Mouse (Mus musculus) heart, adult 18-20 months (tissue): ENCODE results near the gene Zfp451. TPM values are rescaled to one million over a fixed set of nuclear protein-coding genes. Genes with fewer than 3 reads are reported as not detected.
"Not testable (repeated sequence)": the region's sequence is repeated elsewhere in the genome, so short reads cannot be mapped to it uniquely, and the experiment has no call there.

Source experiments
- DNase-seq, 2 experiments: peaks; one replicate each; pipeline ENCODE4 v3.0.0; 2021 to 2022; ENCODE audit warnings: mixed read lengths in 1 of 2
- long read RNA-seq, 2 experiments: library from polyadenylated mRNA; stranded (forward); transcript quantifications; one replicate each; pipeline ENCODE4 v2.0.0; 2021
- total RNA-seq, 2 experiments: library from RNA; stranded (reverse); gene quantifications; 2 replicates each; pipeline ENCODE4 v1.2.3; 2021

Gene Zfp451
- total RNA-seq, result 10 to 100 TPM; 11.7 to 12.5 TPM
- long read RNA-seq, experiment 1, full-length matches to known transcripts, result 3 of 6 reads
- long read RNA-seq, experiment 1, partial matches to known transcripts, result 1 of 6 reads
- long read RNA-seq, experiment 1, other reads (novel, unspliced or antisense), result 2 of 6 reads
- long read RNA-seq, experiment 2, full-length matches to known transcripts, result 2 of 2 reads
- long read RNA-seq, experiment 2, partial matches to known transcripts, result 0 of 2 reads
- long read RNA-seq, experiment 2, other reads (novel, unspliced or antisense), result 0 of 2 reads

DNA sequence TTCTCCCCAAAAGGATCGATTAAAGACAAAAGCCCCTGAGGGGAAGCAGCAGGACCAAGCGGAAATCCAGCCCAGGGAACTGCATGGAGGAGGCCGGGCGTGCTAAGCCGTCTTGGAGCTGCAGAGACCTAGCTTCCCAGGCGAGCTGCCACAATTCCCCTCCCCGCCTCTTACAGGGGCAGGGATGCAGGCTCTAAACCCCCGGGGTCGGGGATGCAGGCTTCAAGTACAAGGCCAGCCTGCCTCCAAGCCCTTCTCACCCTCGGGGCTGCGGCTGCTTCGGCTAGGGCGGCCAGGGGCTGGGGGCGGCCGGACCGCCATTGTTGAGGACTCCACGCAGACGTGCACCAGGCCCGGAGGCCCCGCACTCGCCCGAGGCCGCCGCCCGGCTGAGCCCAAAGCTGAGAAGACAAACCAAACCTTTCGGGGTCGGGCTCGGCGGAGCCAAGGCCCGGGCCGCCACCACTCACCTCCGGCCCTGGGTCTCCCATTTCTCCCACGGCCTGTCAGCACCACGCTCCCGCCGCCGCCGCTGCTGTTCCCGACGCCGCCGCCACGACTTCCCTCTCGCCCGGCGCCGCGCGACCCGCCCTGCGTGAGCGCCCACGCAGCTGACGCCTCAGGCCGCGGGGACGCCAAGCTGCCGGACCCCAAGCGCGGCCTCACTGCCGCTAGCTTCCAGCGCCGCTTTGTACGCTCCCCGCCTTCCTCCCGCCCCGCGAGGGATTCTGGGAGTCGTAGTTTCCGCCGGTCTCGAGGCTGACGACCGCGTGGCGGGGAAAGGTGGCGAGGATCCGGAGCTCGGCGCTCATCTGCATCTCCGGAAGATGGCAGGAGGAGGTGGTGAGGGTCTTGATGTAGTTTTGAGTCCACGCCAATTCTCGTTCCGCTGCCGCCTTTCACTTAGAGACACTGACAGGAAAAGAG, at the start of gene Zfp451:
Gene Zfp451, minus strand, starts transcription at position 728 of the 927 bp plus-strand sequence.
- DNase-seq, result peak; percentile 94

DNA sequence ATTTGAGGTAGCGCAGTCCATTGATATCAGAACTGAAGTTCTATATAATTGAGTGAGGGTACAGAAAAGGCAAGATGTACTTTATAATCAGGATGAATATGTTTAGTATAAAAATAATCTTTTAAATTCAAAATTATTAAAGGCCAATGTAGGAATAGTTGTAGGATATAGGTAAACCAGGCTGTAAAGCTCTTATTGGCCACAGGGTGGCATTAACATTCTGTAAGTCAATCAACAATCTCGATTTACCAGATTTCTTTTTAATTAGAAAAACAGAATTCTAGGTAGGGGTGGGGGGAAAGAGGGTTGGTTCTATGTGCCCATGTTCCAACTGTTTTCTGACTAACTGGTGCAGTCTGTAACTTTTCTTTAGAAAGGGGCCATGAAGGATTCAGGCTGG, 32.4 kb upstream of the Zfp451 start:
- DNase-seq, result no peak

DNA sequence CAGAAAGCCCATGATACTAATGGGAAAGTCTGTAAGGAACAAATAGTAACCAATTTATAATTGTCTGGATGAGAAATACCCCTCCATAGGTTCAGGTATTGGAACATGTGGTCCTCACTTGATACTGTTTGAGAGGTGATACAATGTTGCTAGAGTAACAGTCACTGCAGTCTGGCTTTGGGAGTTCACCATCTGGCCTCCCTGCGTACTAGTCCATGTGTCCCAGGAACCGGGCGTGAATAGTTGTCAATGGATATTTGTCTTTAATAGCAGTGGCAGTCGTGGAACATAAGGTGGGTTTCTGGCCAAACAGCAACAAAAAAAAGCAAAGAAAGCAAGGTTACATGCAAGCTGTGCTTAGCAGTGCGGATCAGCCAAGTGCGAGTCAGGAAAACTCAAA, 29.4 kb upstream of the Zfp451 start:
- no peak for DNase-seq

DNA sequence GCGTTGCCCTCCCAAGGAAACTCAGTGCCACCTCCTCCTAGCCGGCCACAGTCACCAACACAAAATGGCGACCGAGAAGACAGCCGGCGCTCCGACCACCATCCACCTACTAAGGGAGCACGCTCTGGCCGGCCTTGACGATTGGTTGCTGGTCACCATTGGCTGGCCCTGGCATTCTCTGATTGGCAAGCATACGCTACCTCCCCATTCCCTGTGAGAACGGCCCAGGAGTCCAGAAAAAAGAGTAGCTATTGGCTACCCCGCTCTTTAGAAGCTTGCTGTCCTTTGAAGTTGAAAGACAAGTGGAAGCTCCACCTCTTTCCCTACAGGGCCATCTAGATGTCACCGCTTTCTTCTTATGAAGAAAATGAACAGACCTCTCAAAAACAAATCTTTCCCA, 24.6 kb upstream of the Zfp451 start:
- not testable (repeated sequence) for DNase-seq

DNA sequence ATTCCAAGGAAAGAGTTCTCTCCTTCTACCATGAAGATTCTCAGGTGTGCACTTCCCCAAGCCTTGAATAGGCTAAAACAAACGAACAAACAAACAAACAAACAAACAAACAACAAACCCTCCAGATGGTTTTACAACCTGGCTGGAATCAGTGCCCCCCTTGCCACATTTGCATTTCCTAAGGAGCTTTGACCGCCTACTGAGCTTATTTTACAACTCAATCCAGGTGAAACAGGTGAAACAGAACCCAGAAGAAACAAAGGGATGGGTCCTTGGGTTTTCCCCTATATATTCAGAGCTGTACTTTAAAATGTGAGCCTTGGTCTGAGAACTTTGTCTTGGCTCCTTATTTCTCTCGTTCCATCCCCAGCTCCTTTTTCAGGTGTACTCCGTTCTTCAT, 16.2 kb upstream of the Zfp451 start:
- DNase-seq, result no peak

DNA sequence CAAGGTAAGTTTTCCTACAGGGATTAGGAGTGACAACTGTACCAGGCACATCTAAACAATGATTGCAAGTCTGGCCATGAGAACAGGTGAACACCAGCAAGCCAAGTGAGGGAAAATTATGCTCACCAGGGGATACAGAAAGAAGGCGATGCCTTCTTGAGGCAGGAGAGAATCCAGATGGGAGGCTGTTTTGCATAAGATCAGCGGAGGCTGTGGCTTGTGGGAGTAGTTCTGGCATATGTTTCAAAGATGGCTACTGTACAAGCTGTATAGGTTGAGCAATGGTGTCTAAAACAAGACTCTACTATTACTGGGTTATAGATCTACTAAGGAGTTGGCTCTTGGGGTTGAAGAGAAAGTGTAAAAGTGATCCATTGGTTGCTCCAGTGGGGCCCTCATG, 3.5 kb upstream of the Zfp451 start:
- DNase-seq, result no peak

DNA sequence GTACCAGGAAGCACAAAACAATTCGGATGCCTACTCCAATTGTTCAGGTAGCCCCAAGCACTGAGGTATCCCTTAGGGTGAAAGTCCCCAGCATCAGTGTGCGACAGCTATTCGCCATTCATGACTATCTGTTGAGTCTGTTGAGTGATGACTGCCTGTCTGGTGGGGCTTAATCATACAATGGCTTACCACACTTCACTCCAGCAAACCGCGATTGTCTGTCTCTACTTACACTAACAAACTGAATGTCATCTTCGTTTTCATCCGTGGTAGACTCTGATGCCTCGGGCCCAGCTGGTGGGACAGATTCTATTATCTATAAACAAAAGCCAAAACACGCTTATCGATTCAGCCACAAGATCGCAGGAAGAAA, 914 bp downstream of the Zfp451 start:
- DNase-seq, result peak in 1 of 2 experiments; percentile 17

DNA sequence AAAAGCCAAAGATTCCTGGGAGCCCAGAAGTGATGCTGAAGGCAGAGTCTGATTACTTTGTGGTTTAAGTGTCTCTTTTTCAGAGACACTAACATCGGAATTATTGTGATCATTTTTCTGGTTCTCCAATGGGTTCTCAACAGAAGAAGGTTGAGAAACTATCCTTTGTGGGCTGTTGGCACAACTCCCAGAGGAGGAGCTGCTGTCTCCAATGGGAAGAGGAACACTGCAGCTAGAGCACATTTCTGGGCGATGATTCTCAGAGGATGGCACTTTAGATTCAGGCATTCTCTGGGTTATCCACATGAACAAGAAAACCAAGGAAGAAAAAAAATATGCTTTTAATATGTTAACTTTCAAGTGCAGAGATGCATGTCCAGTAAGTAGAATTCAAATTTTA, 11.1 kb downstream of the Zfp451 start:
- DNase-seq, result no peak

DNA sequence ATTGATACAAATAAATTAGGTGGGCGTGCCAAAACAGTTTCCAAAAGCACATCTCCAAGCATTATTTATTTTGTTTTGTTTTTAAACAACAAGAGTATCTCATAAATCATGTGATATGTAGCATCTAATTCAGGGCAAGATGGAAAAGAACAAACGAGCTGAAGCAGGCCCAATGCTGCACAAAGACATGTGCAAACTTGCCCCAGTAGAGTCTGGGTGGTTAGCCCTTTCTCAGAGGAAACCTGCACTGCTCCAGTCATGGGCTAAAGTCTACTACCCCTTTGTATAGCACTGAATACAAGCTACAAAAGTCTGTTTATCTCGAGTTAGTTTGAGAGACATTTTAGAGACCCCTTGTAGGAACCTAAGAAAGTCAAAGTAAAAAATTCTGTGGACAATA, 14.8 kb downstream of the Zfp451 start:
- no peak for DNase-seq

DNA sequence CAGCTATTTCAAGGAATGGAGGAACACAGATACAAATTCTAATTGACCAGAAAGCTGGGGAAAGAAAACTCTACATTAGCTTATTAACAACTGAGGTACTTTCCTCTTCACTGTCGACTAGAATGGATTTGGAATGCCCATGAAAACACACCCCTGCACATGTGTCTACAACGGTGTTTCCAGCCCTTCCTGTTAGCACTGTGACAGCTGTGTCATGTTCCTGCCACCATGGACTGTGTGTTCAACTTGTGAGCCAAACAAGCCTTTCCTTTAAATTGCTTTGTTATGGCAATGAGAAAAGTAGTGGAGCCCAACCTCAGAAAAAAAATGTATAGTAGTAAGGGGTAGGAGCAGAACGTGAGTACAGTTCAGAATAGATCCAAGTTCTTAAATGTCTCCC, 25.9 kb downstream of the Zfp451 start:
- peak; percentile 9 to 23 for DNase-seq

DNA sequence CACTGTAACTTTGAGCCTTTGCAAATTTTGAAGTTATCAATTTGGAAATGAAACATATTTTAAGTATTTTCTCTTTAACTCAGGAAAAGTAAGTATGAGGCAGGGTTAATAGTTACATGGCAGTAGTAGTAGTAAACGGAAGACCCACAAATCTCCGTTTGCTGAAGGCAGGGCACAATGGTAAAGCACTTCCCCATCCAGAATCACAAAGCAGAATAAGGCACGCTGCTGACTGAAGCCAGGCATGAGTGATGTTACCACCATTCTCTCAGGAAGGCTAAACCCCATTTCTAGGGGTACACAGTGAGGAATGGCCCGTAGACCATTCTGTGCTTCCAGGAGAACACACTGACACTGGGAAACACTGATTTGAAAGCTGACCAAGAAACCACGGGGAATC, 26.3 kb downstream of the Zfp451 start:
- DNase-seq, result no peak

DNA sequence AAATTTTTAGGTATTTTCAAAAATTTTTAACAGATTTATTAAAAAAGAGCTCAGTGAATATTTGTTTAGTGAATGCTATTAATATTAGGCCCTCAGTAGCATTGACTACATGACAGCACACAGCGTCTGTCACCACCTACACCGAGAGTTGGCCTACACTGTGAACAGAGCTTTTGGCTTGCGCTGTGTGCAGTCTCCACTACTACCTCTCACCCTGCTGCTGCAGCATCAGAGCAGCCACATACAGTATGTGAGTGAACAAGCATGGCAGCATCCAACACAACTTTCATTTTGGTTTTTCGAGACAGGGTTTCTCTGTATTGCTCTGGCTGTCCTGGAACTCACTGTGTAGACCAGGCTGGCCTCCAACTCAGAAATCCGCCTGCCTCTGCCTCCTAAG, 29.8 kb downstream of the Zfp451 start:
- no peak for DNase-seq

DNA sequence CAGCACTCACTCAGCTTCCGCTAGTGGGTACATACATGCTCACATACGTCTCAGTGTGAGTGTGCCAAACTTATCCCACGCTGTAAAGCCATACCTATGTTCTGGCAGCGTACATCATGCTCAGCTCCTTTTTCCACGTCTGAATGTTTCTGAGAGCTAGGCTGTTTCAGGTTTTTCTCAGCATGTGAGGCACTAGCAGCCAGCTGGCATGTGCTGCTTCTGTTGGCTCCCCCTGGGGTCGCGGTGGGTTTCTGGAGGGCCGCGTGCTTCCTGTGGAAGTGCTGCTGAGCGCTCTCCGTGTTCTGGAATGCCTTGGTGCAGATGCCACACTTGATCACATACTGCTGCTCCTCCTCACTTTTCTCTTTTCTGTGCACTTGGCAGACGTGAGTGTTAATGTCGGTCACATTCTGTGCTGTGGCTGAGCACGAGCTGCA, 38.2 kb downstream of the Zfp451 start:
- DNase-seq, result no peak

DNA sequence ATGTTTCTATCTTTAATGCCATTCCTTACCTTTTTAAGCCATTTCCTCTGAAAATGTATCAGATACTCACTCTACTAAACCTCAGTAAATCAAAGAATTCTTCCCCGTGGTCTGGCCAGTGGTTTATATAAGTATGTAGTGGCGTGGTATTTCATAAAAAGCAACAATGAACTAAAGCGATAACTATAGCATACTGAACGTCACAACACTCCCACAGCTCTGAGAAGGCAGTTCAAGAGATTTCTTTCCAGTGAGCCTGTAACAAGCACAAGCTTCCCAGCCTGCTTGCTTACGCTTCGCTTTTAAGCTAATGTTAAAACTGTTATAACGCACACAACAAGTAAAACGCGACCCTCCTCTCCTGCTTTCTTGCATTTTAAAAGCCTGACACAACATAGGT, 42.3 kb downstream of the Zfp451 start:
- no peak for DNase-seq

DNA sequence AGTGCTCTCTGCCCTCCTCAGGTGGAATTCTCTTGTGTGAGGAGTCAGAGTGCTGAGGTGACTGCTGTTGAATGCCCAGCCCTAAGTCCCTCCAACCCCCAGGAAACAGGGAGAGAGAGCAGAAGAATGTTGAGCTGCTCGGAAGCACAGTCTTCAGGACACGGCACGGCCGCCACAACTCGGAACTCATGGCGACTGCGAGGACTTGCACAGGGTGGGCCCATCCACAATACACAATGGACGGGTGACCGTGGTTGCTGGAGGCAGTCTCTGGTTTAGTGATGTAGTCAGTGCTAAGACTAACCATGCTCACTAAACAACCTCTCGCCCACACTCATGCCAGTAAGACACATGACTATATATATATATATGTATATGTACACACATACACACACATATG, 42.8 kb downstream of the Zfp451 start:
- DNase-seq, result no peak

DNA sequence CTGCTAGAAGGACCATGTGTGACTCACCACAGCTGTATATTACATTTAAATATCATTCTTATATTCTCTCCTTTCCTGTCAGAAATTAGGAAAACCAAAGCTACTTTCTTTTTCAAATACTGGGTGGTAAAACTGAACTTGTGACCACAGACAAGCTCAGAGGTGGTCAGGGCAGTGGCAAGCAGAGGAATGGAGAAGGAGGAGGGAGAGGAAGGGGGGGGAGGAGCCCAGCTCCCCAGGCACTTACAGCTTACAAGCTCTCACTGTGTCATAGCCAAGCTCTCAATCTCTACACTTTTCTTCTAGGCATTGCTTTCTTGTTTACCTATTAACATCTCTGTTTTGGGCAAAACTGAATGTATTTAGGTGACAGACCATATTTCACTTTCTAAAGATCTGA, 45.6 kb downstream of the Zfp451 start:
- no peak for DNase-seq

DNA sequence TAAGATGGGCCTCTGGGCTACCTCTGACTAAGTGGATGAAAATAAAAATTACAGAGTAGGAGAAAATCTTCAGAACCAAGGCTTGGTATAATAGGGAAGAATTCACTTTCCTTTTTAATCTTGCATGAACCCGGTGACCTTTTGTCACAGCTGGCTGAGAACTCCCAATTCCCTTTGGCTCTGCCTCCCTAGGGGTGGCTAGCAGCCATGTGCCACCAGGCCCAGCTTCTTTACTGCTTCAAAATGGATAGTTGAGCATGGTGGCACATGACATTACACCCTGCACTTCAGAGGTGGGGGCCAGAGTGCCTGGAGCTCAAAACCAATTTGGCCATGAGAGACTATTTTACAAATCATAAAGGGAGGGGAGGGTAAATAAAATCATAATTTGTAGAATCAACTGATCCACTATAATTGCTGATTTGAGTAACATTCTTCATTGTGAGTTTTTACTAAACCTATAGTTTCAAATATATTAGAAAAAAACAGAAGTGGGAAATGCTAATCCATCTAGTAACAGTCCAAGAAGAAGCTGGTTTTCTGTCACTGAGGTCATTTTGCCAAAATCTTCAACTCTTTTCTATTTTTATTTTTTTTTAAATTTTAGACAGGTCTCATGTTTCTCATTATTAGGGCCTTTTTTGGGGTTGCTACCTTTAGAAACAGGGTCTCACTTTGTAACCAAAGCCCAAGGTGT, 46.2 kb downstream of the Zfp451 start:
- DNase-seq, result no peak

DNA sequence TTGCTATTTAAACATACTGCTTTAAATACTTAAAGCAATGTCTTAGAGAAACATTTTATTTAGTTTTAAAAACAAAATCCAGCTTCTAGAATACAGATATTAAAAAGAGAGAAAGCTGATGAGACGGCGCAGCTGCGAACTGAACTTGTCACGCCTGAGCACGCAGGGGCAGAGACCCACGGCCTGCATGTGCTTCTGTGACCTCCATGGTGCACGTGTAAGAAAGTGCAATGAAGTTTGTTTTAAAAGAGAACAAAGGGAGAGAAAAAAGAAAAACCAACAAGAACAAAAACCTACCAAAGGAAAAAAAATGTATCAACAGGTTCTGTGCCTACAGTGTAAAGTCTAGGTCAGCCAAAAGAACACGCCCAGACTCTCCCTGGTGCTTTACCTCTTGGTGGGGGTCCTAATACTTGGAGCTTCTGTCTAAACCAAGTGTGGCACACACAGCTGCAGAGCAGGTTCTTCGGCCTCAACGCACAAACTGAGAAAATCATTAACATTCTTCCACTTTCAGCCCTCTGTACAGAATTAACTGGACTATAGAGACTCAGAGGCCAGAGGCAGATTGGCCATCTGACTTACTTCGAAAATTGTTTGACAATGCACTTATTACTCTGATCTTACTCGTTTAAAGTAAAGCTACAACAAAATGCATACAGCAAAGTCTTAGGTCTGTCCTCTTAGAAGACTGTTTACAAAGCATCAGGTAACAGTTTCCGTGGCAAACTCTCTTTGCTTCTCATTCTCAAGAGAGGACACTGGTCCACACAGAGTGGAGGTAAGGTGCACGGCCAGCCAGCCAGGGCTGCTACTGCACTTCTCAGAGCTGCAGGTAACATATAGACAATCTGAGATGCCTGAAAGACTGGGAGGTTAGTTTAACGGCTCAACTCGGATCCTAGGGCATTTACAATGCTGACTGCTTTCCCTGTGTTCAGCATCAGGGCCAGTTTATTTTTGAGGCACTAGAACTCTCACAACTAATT, 47.6 kb downstream of the Zfp451 start:
- DNase-seq, result no peak

DNA sequence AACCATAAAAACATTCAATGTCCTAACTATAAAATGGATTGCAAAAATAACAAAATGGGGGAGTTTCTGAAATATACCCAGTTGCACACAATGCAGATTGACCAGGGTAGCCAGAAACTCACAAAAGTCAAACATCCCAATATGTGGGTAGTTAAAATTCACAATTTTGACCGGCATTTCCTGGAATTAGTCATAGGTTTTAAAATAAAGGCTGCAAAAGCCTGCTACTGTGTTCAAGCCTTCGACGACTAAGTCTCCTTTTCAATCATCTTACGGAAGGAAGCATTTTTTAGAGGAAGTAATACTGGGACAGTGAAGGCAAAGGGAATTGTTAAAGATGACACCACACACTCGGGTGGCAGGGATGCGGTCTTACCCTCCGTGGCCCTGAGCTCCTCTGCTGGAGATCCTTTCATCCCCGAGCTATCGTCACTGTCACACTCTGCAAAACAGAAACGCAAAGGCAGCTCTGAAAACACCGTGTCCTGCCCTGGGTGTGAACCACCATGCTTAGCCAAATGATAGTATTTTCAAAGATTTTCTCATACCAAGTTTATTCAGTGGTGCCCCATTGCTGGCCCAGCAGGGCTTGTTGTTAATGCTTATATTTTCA, 48.8 kb downstream of the Zfp451 start:
- no peak for DNase-seq

DNA sequence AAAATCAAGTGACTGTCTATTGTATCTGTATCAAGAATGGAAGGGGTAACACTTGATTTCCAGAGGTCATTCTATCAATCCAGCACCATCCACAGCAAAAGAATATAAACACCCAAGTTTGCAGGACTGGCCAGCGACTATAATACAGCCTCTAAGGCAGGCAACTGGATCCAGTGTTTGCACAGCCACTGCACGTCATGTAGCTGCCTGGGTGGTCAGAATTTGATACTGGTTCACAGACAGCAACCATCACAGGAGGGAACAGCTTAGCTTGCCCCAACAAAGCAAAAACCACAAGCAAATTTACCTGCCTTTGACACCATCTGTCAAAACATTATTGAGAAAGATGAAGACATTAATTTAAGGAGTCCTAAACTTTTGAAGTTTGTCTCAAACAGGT, 50.6 kb downstream of the Zfp451 start:
- no peak for DNase-seq

DNA sequence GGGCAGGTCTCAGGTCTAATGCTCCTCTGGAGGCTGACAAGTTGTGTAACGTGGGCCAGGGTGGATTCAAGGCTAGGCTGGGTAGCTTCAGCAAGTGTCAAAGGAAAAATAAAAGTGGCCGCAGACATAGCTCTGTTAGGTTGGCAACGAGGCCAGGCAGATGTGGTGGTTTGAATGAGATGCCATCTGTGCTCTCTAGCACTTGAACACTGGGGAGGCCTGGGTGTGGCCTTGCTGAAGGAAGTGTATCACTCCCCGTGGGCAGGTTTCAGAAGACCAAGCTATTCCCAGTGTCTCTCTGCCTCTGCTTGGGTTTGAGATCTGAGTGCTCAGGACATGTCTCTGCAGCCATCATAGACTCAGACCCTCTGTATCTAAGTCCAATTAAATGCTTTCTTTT, 55.9 kb downstream of the Zfp451 start:
- no peak for DNase-seq
